Mouse (Mus musculus): ENCODE results near the gene Speer4c. TPM values are rescaled to one million over a fixed set of nuclear protein-coding genes. Genes with fewer than 3 reads are reported as not detected.
"Not testable (repeated sequence)": the region's sequence is repeated elsewhere in the genome, so short reads cannot be mapped to it uniquely, and the experiment has no call there.

The Speer4c gene
- not detected in 2 replicates for polyA plus RNA-seq (2016; fragmentation: Nextera tagmentation; extraction: Ambion mirVana)

DNA sequence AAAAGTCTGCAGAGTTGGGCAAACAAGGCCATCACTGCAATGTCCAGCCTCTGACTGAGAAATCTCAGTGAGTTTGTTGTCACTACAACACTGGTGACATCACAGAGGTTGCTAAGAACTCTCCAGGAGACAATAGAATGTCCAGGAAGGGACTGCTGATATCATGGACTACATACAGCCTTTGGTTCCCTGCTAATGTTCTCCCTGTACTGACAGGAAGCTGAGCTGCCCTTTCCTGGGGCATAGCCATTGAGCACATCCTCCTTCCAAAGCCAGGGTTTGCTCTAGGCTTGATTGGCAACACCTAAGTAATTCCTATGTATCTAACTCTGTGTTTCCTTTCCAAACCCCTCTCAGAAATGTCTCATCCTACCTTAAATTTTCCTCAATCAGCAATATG lies at the start of gene Speer4c:
Gene Speer4c, minus strand, starts transcription at position 101 of the 400 bp plus-strand sequence.
- not testable (repeated sequence) for H3K9me3 ChIP-seq (replicated peaks); H3K36me3 ChIP-seq; ATAC-seq

GRCm38 (mm10) chr5:15747478-15748255 lies 33.6 kb upstream of the Speer4c start:
- Histone ChIP-seq H3K4me2 (no peak overlapping the region), H3K27ac (no peak overlapping the region), H3K4me1 (no peaks in the 10 kb centered on the region), H3K27me3 (replicated peaks) (no peaks in the 10 kb centered on the region), H3K36me3 (no peaks in the 10 kb centered on the region), H3K4me3 (no peak overlapping the region), H3K9ac (no peak overlapping the region), H3K9me3 (replicated peaks) (no peaks in the 10 kb centered on the region)
- ATAC-seq, result no peak
- 70% methylated on average over 4 of the region's 4 CpGs for WGBS (ENCODE audit: insufficient replicate concordance)

More for the DNA sequence above, at the start of gene Speer4c:
- H3K27me3 ChIP-seq (replicated peaks); H3K4me1 ChIP-seq; H3K4me3 ChIP-seq; H3K27ac ChIP-seq; H3K4me2 ChIP-seq; H3K9ac ChIP-seq: not testable (repeated sequence)

DNA sequence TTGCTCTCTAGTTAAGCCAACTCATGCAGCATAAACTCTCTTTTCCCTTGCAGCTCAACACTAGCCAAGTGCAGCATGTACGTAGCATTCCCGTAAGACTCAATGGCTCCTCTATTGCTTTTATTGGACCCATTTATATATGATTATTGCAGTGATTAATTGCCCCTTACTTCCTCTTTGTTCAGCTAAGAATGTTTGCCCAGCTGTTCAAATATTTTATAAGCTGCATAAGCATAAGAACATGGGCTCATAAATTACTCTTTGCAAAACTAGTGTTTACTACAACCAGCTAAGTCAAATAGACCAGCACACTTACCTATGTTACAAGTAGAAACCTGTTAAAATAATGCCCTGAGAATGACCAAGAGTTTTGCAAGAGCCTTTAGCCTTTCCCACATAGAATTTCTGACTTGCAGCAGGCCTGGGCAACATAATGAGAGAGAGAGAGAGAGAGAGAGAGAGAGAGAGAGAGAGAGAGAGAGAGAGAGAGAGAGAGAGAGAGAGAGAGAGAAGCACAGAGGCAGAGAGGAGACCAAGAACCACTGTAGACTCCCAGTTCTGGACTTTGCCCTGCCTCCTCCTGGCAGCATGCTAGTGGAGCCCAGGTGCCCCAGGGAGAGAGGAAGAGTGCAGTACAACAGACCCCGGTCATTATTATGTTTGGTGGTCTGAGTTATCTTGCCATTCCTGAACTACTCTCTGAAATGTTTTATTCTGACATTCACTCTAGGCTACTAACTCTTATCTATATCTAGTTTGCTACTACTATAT lies 20.2 kb upstream of the Speer4c start:
- no peaks in the 10 kb centered on the region for H3K9me3 ChIP-seq (replicated peaks)
- H3K4me1 ChIP-seq, result no peaks in the 10 kb centered on the region
- H3K27ac ChIP-seq, result no peak overlapping the region
- H3K27me3 ChIP-seq (replicated peaks), result no peaks in the 10 kb centered on the region
- H3K4me2 ChIP-seq, result no peak overlapping the region
- WGBS (ENCODE audit: insufficient replicate concordance), result 79% methylated on average over 3 of the region's 3 CpGs
- no peak for ATAC-seq
- H3K36me3 ChIP-seq, result no peaks in the 10 kb centered on the region
- H3K4me3 ChIP-seq, result no peak overlapping the region
- no peak overlapping the region for H3K9ac ChIP-seq

DNA sequence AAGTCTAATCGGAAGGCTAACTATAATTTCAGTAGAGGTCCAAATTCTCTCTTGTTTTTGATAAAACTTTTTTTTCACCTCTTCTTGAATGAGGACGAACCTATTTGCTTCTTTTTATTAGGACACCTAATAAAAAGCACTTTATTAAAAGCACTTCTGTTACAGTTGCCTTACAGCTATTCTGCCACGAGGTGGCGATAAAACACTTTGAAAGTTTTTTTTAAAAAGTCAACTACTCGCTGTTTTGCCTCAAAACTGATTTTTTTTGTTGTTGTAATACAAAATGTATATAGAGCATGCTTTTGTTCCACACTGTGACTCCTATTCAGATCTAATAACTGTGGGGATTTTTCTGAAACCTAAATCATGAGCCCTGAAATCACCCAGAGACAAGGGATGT lies 11.2 kb downstream of the Speer4c start:
- H3K36me3 ChIP-seq; H3K27me3 ChIP-seq (replicated peaks); H3K9me3 ChIP-seq (replicated peaks); H3K4me3 ChIP-seq; H3K9ac ChIP-seq; H3K27ac ChIP-seq; H3K4me1 ChIP-seq; H3K4me2 ChIP-seq; ATAC-seq: not testable (repeated sequence)
- WGBS (ENCODE audit: insufficient replicate concordance), result 18% methylated on average over 5 of the region's 5 CpGs

- H3K4me2 ChIP-seq; H3K9me3 ChIP-seq (replicated peaks); ATAC-seq; H3K9ac ChIP-seq; H3K27ac ChIP-seq; H3K4me3 ChIP-seq; H3K4me1 ChIP-seq; H3K27me3 ChIP-seq (replicated peaks); H3K36me3 ChIP-seq: not testable (repeated sequence)
- WGBS (ENCODE audit: insufficient replicate concordance), result 20% methylated on average over 2 of the region's 2 CpGs
Measured at GRCm38 (mm10) chr5:15697719-15698118, 16.4 kb downstream of the Speer4c start.

DNA sequence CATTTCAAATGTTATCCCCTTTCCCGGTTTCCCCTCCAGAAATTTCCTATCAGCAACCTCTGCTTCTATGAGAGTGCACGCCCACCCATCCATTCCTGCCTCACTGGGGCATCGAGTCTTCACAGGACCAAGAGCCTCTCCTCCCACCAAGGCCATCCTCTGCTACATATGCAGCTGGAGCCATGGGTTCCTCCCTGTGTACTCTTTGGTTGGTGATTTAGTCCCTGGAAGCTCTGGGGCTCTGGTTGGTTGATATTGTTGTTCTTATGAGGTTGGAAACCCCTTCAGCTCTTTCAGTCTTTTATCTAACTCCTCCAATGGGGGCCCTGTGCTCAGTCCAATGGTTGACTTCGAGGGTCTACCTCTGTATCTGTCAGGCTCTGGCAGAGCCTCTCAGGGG lies 22.2 kb downstream of the Speer4c start:
- not testable (repeated sequence) for H3K9ac ChIP-seq; H3K4me2 ChIP-seq; H3K27ac ChIP-seq; H3K27me3 ChIP-seq (replicated peaks); H3K36me3 ChIP-seq; H3K4me1 ChIP-seq; ATAC-seq; H3K4me3 ChIP-seq
- 58% methylated on average over 4 of the region's 4 CpGs for WGBS (ENCODE audit: insufficient replicate concordance)
- H3K9me3 ChIP-seq (replicated peaks), result peaks cover 11% of the 10 kb centered on the region; the same call in 1 of the 2 replicates

DNA sequence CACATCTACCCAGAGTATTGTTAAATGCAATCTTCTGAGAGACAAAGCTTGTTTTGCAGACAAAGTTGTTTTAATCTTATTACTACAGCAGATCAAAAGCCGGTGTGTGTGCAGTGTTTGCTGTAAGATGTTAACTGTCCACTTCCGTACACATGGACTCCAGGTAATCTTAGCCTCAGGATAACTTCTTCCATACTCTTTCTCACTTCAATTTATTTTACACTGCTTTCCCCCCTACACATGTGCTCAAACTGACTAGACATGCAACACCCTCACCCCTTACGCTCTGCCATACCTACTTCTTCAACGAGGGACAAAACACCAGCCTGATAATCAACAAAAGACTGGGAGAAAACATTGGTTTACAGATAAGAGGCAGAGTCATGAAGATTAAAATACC lies 23.2 kb downstream of the Speer4c start:
- ATAC-seq, result 0 out of 2 replicates have a peak, but pooled peaks have one; percentile 15
- H3K27me3 ChIP-seq (replicated peaks); H3K4me3 ChIP-seq; H3K9ac ChIP-seq; H3K4me1 ChIP-seq; H3K4me2 ChIP-seq; H3K36me3 ChIP-seq; H3K27ac ChIP-seq: not testable (repeated sequence)
- WGBS (ENCODE audit: insufficient replicate concordance), result 58% methylated on average over 4 of the region's 4 CpGs
- peaks cover 14% of the 10 kb centered on the region; the same call in 1 of the 2 replicates for H3K9me3 ChIP-seq (replicated peaks)

- H3K4me1 ChIP-seq; H3K36me3 ChIP-seq; H3K9ac ChIP-seq; H3K4me3 ChIP-seq; H3K27ac ChIP-seq; H3K27me3 ChIP-seq (replicated peaks); H3K4me2 ChIP-seq: not testable (repeated sequence)
- peak; percentile 72 for ATAC-seq
- H3K9me3 ChIP-seq (replicated peaks), result peaks cover 14% of the 10 kb centered on the region; the same call in 1 of the 2 replicates
- 51% methylated on average over 5 of the region's 6 CpGs for WGBS (ENCODE audit: insufficient replicate concordance)
Measured at GRCm38 (mm10) chr5:15689659-15690213, 24.3 kb downstream of the Speer4c start.

DNA sequence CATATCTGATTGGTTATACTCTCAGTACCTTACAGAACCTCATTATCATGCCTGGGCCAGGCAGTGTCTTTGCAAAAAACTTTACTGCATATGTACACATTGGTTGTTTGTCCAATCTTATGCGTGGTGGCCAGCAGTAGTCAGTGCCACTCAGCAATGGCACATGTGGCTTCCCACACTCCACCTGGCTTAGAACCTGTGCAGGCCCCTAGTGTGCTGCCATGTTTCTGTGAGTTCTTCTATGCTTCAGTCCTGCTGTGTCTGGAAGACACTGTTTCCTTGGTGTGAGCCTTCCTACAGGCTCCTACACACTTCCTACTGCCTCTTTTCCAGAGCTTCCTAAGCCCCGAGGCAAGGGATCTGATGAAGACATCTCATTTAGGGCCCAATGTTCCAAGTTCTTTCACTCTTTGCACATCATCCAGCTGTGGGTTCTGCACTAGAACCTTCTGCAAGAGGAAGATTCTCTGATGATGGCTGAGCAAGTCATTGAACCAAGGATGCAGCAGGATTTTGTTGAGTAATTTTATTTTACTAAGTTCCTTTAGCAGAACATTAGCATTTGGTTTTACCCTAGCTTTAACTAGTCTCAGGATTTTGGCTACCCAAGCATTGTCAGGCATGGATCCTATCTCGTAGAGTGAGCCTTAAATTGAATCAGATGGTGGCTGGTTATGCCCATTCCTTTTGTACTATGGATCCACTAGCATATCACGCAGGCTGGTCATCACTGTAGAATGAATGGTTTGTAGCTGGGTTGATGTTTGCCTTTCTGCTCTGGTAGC lies 25.0 kb downstream of the Speer4c start:
- not testable (repeated sequence) for H3K4me1 ChIP-seq; H3K27me3 ChIP-seq (replicated peaks); H3K27ac ChIP-seq; H3K4me2 ChIP-seq; H3K9ac ChIP-seq; H3K4me3 ChIP-seq; H3K36me3 ChIP-seq
- peak; percentile 71 for ATAC-seq
- WGBS (ENCODE audit: insufficient replicate concordance), result 44% methylated on average over 4 of the region's 4 CpGs
- H3K9me3 ChIP-seq (replicated peaks), result peaks cover 14% of the 10 kb centered on the region; the same call in 1 of the 2 replicates

GRCm38 (mm10) chr5:15681301-15682035 lies 32.6 kb downstream of the Speer4c start:
- not testable (repeated sequence) for H3K27ac ChIP-seq; H3K4me3 ChIP-seq; H3K9me3 ChIP-seq (replicated peaks); H3K9ac ChIP-seq; H3K27me3 ChIP-seq (replicated peaks); ATAC-seq; H3K4me1 ChIP-seq; H3K4me2 ChIP-seq; H3K36me3 ChIP-seq
- WGBS (ENCODE audit: insufficient replicate concordance), result 73% methylated on average over 8 of the region's 10 CpGs
